Mouse (Mus musculus): ENCODE measurements at regions not wholly inside any gene's neighbourhood (a gene's known extent, or its start where the extent isn't known, plus 50 kb on each side); places are given as distances from the start of the nearest gene placed in this dataset.

DNA sequence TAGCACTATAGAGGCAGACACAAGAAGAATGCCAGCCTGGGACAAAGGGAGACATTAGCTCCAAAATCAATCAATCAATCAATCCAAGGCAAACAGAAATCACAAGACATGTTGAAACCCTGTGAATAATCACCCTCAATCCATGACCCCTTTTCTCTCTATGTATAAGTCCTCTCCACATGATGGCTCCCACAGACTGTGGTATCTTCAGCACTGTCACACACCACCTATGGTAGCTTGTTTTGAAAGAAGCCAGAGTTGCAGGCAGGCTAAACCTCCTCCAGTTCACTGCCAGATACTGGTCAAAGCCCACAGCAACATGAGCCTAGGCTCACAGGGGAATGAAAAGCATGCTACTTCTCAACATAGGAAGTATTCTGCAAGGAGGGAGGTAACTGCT, 2475.7 kb upstream of the 5930422O12Rik start:
- H3K36me3 ChIP-seq, result no peaks in the 10 kb centered on the region
- no peaks in the 10 kb centered on the region for H3K9me3 ChIP-seq (replicated peaks)
- H3K4me2 ChIP-seq, result no peak overlapping the region
- no peak overlapping the region for H3K4me3 ChIP-seq (replicated peaks)
- no peaks in the 10 kb centered on the region for H3K4me1 ChIP-seq (replicated peaks)
- no peak overlapping the region for H3K9ac ChIP-seq
- no peak for DNase-seq
- no peak for ATAC-seq (ENCODE audit: low read depth)
- no peaks in the 10 kb centered on the region for H3K27me3 ChIP-seq
- no peak overlapping the region for H3K27ac ChIP-seq

GRCm38 (mm10) chr8:30959436-30960180, 2468.9 kb upstream of the 5930422O12Rik start:
- H3K4me3 ChIP-seq (replicated peaks), result peak overlapping the region; percentile 21; the same call in 1 of the 2 replicates
- H3K36me3 ChIP-seq, result no peaks in the 10 kb centered on the region
- H3K27ac ChIP-seq, result no peak overlapping the region
- no peaks in the 10 kb centered on the region for H3K27me3 ChIP-seq
- no peaks in the 10 kb centered on the region for H3K9me3 ChIP-seq (replicated peaks)
- peak overlapping the region; percentile 36 for H3K4me2 ChIP-seq
- ATAC-seq (ENCODE audit: low read depth) (no peak), DNase-seq (no peak)
- no peak overlapping the region for H3K9ac ChIP-seq
- no peaks in the 10 kb centered on the region for H3K4me1 ChIP-seq (replicated peaks)
- 34% methylated on average over 17 of the region's 17 CpGs for whole genome bisulfite sequencing (ENCODE audit: insufficient replicate concordance)

DNA sequence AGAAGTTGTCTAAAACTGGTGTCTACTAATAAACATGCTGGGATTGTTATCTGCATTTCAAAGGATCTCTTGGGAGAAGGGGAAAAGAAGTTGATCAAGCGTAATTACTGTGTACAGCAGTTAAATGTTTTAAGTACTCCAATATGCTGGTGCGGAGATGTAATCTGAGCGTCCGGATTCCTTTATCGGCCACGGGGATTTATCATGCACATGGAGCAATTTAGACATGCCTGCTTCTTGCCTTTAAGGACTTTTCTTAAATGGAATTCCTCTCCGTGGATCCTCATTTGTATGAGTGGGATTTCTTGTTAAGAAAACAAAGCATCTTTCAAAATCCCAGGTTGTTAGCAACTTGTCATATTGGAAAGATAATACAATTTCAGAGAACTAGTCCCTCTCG, 2468.0 kb upstream of the 5930422O12Rik start:
- H3K4me2 ChIP-seq, result no peak overlapping the region
- H3K27ac ChIP-seq, result no peak overlapping the region
- DNase-seq, result no peak
- ATAC-seq (ENCODE audit: low read depth), result no peak
- H3K9ac ChIP-seq, result no peak overlapping the region
- no peaks in the 10 kb centered on the region for H3K9me3 ChIP-seq (replicated peaks)
- H3K36me3 ChIP-seq, result no peaks in the 10 kb centered on the region
- H3K27me3 ChIP-seq, result no peaks in the 10 kb centered on the region
- no peaks in the 10 kb centered on the region for H3K4me1 ChIP-seq (replicated peaks)
- H3K4me3 ChIP-seq (replicated peaks), result no peak overlapping the region
- 78% methylated on average over 8 of the region's 8 CpGs for WGBS (ENCODE audit: insufficient replicate concordance)

DNA sequence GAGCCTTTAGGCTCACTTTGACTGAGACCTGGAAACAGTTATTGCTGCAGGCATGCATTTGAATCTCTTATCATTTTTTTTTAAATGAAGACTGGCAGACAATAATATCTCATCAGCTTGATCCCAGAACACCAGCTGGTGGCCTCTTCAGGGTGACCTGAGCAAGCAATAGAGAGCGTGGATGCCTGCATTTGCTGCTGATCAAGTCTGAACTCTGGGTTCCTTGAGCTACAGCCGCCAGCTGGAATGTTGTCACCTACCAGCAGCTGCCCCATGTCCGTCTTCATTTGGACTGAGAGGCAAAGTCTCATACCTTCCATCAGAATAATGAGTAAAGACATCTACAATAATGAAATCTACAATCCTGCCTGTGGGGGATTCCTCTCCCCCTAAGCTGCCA, 2466.3 kb upstream of the 5930422O12Rik start:
- no peak overlapping the region for H3K27ac ChIP-seq
- H3K4me2 ChIP-seq, result no peak overlapping the region
- H3K27me3 ChIP-seq, result no peaks in the 10 kb centered on the region
- no peak overlapping the region for H3K9ac ChIP-seq
- DNase-seq (no peak), ATAC-seq (ENCODE audit: low read depth) (no peak)
- 48% methylated on average over 3 of the region's 3 CpGs for WGBS (ENCODE audit: insufficient replicate concordance)
- H3K4me1 ChIP-seq (replicated peaks), result no peaks in the 10 kb centered on the region
- no peak overlapping the region for H3K4me3 ChIP-seq (replicated peaks)
- no peaks in the 10 kb centered on the region for H3K36me3 ChIP-seq
- no peaks in the 10 kb centered on the region for H3K9me3 ChIP-seq (replicated peaks)

- WGBS (ENCODE audit: insufficient replicate concordance), result 35% methylated on average over 2 of the region's 2 CpGs
- H3K27me3 ChIP-seq, result no peaks in the 10 kb centered on the region
- no peaks in the 10 kb centered on the region for H3K4me1 ChIP-seq (replicated peaks)
- no peak for ATAC-seq (ENCODE audit: low read depth)
- no peaks in the 10 kb centered on the region for H3K9me3 ChIP-seq (replicated peaks)
- H3K36me3 ChIP-seq, result no peaks in the 10 kb centered on the region
- H3K4me3 ChIP-seq (replicated peaks), result no peak overlapping the region
- no peak overlapping the region for H3K9ac ChIP-seq
- DNase-seq, result no peak
- no peak overlapping the region for H3K4me2 ChIP-seq
- no peak overlapping the region for H3K27ac ChIP-seq
Measured at GRCm38 (mm10) chr8:30982814-30983213, 2445.7 kb upstream of the 5930422O12Rik start.

GRCm38 (mm10) chr8:30988051-30988450, 2440.5 kb upstream of the 5930422O12Rik start:
- H3K27ac ChIP-seq, result no peak overlapping the region
- ATAC-seq (ENCODE audit: low read depth) (no peak), DNase-seq (no peak)
- H3K4me2 ChIP-seq, result no peak overlapping the region
- no peak overlapping the region for H3K4me3 ChIP-seq (replicated peaks)
- H3K9ac ChIP-seq, result no peak overlapping the region
- H3K27me3 ChIP-seq, result no peaks in the 10 kb centered on the region
- H3K36me3 ChIP-seq, result no peaks in the 10 kb centered on the region
- no peaks in the 10 kb centered on the region for H3K4me1 ChIP-seq (replicated peaks)
- H3K9me3 ChIP-seq (replicated peaks), result no peaks in the 10 kb centered on the region
- WGBS (ENCODE audit: insufficient replicate concordance), result 58% methylated on average over 5 of the region's 5 CpGs

GRCm38 (mm10) chr8:30998657-30999056, 2429.9 kb upstream of the 5930422O12Rik start:
- Histone ChIP-seq H3K4me2 (no peak overlapping the region), H3K36me3 (no peaks in the 10 kb centered on the region), H3K27ac (no peak overlapping the region), H3K4me3 (replicated peaks) (no peak overlapping the region), H3K9me3 (replicated peaks) (no peaks in the 10 kb centered on the region), H3K4me1 (replicated peaks) (no peaks in the 10 kb centered on the region), H3K9ac (no peak overlapping the region), H3K27me3 (no peaks in the 10 kb centered on the region)
- WGBS (ENCODE audit: insufficient replicate concordance), result 65% methylated on average over 9 of the region's 9 CpGs
- no peak for ATAC-seq (ENCODE audit: low read depth)
- DNase-seq, result no peak

- no peak overlapping the region for H3K27ac ChIP-seq
- whole genome bisulfite sequencing (ENCODE audit: insufficient replicate concordance), result 71% methylated on average over 6 of the region's 6 CpGs
- DNase-seq (no peak), ATAC-seq (ENCODE audit: low read depth) (no peak)
- H3K36me3 ChIP-seq, result no peaks in the 10 kb centered on the region
- H3K4me3 ChIP-seq (replicated peaks), result no peak overlapping the region
- no peaks in the 10 kb centered on the region for H3K4me1 ChIP-seq (replicated peaks)
- no peak overlapping the region for H3K4me2 ChIP-seq
- no peaks in the 10 kb centered on the region for H3K9me3 ChIP-seq (replicated peaks)
- no peaks in the 10 kb centered on the region for H3K27me3 ChIP-seq
- no peak overlapping the region for H3K9ac ChIP-seq
Measured at GRCm38 (mm10) chr8:31000120-31000519, 2428.4 kb upstream of the 5930422O12Rik start.

DNA sequence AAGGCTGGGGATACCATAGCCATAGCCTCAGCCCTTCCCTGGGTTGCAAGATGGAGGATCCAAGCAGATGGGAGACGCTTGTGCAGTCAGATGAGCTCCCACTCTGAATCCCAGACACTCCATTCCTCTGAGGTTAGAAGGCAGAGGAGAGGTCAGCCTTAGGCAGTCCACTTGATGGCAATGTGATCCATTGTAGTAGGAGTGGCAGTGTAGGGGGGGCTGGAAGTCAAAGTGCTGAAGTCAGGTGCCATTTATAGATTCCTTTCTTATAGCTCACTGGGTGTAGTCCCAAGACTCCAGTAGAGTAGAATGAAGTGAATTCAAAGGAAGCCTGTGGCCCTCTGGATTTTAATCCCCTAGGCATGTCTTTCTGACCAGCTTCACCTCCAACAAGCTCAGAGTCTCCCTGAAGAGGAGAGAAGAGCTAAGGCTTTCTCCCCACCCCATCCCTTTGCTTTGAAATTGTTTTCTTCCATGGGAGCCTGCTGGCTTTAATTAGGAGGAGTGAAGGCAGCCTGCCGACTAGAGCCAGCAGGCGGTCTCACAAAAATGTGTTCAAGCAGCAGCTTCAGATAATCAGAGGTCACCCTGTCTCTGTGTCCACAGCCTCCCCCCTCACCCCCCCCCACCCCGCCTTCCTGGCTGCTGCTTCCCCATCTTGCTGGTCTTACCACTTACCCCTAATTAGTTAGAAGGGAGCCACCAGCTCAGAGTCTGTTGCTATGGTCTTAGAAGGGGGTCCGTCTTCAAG, 2426.4 kb upstream of the 5930422O12Rik start:
- DNase-seq, result no peak
- 47% methylated on average over 5 of the region's 5 CpGs for WGBS (ENCODE audit: insufficient replicate concordance)

DNA sequence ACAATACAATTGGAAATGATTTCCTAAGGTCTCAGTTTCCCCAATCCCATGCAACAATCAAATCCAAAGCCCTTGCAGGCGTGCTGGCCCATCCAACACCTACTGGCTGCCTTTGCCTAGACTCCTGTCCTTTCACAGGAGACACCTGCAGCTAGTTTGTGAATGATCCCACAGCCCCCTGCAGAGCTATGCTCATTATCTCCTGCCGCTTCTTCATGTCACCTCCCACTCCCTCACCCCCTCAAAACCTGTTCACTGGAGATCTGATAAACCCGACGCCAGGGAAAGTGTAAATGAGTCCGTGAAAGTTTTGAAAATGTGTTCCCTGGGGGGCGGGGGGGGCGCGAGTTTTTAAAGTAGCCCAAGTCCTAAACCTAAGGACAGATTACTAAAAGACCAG, 2420.2 kb upstream of the 5930422O12Rik start:
- no peak for DNase-seq

More for the DNA sequence above, 2426.4 kb upstream of the 5930422O12Rik start:
- no peaks in the 10 kb centered on the region for H3K4me1 ChIP-seq (replicated peaks)
- no peak for ATAC-seq (ENCODE audit: low read depth)
- H3K36me3 ChIP-seq, result no peaks in the 10 kb centered on the region
- H3K9ac ChIP-seq, result no peak overlapping the region
- no peaks in the 10 kb centered on the region for H3K9me3 ChIP-seq (replicated peaks)
- no peak overlapping the region for H3K4me3 ChIP-seq (replicated peaks)
- H3K27ac ChIP-seq, result no peak overlapping the region
- no peaks in the 10 kb centered on the region for H3K27me3 ChIP-seq
- no peak overlapping the region for H3K4me2 ChIP-seq

GRCm38 (mm10) chr8:31012068-31012467, 2416.4 kb upstream of the 5930422O12Rik start:
- Histone ChIP-seq H3K36me3 (no peaks in the 10 kb centered on the region), H3K4me1 (replicated peaks) (no peaks in the 10 kb centered on the region), H3K4me2 (no peak overlapping the region), H3K4me3 (replicated peaks) (no peak overlapping the region), H3K27me3 (no peaks in the 10 kb centered on the region), H3K9ac (no peak overlapping the region), H3K9me3 (replicated peaks) (no peaks in the 10 kb centered on the region), H3K27ac (no peak overlapping the region)
- 68% methylated on average over 11 of the region's 11 CpGs for WGBS (ENCODE audit: insufficient replicate concordance)
- ATAC-seq (ENCODE audit: low read depth), result no peak
- DNase-seq, result no peak

More for the DNA sequence above, 2420.2 kb upstream of the 5930422O12Rik start:
- H3K9me3 ChIP-seq (replicated peaks), result no peaks in the 10 kb centered on the region
- no peak overlapping the region for H3K27ac ChIP-seq
- no peak overlapping the region for H3K4me3 ChIP-seq (replicated peaks)
- no peak overlapping the region for H3K4me2 ChIP-seq
- WGBS (ENCODE audit: insufficient replicate concordance), result 48% methylated on average over 8 of the region's 8 CpGs
- no peak overlapping the region for H3K9ac ChIP-seq
- H3K36me3 ChIP-seq, result no peaks in the 10 kb centered on the region
- H3K27me3 ChIP-seq, result no peaks in the 10 kb centered on the region
- ATAC-seq (ENCODE audit: low read depth), result no peak
- no peaks in the 10 kb centered on the region for H3K4me1 ChIP-seq (replicated peaks)

Data from liver, embryonic 13.5 days (tissue).